Mouse (Mus musculus) splenic B cell, adult 2 months (primary cell): ENCODE data around the gene Scp2d1.
"Not testable (repeated sequence)": the region's sequence is repeated elsewhere in the genome, so short reads cannot be mapped to it uniquely, and the experiment has no call there.

Experiments used
- DNase-seq: peaks from one replicate; pipeline ENCODE4 v3.0.0-alpha.2; 2011; ENCODE audit warnings: low read depth, low spot score
- H3K27me3 ChIP-seq: 2 replicates; pipeline ENCODE4 v1.6.1; 2012; ENCODE audit warnings: mild to moderate bottlenecking, low read length, moderate library complexity, mixed read lengths; ENCODE audit not compliant: control insufficient read depth, poor library complexity, insufficient read depth, severe bottlenecking
- H3K36me3 ChIP-seq: 2 replicates; pipeline ENCODE4 v1.6.1; 2012; ENCODE audit warnings: mild to moderate bottlenecking, low read length, moderate library complexity, mixed read lengths; ENCODE audit not compliant: control insufficient read depth, poor library complexity, insufficient read depth, severe bottlenecking

Gene Scp2d1

GRCm38 (mm10) chr2:144823356-144823755 is at the start of gene Scp2d1:
Gene Scp2d1, plus strand, starts transcription at chr2:144823656.
- not testable (repeated sequence) for H3K27me3 ChIP-seq, DNase-seq, H3K36me3 ChIP-seq

DNA sequence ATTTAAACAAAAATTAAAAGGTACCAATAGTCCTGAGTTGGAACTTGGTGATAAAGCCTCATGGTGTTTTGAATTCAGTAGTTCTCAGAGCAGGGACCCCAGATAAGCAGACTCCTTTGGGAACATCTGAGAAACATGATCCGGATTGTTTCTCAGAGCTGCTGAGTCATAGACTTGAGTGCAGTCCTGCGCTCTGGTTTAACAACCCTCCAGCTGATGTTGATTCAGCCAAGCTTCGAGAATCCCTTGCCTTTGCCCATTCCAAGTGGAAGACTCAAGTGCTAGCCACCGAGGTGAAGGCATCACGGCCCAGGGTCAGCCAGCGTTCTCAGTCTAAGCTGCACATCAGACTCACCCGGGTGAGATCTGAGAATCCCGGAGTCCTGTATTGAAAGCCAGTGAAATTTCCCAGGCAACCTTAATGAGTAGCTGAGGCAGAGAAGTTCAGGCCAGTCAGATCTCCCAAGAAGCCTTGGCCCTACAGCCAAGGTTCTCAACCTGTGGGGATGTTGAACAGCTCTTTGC is 48.8 kb upstream of the Scp2d1 start:
- H3K27me3 ChIP-seq, result no peaks in the 10 kb centered on the region
- no peak for DNase-seq
- H3K36me3 ChIP-seq, result no peaks in the 10 kb centered on the region

DNA sequence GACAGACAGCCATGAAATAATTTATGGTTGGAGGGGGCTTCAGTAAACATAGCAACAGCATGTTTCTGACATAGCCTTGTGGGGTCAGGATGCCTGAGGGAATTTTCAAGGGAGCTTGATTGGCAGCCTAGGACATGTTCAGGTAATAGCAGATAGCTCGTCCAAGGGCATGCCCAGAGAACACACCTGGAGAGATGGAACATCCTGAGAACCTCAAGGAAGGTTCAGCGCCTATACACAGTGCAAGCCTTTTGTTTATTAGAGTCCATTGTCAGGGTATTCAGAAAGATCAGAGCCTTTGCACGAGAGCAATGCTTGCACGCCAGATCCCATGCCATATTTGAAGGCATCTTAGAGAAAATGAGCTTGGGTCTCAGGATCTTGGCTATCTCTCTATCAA is 47.8 kb upstream of the Scp2d1 start:
- H3K36me3 ChIP-seq, result no peaks in the 10 kb centered on the region
- no peak for DNase-seq
- no peaks in the 10 kb centered on the region for H3K27me3 ChIP-seq

- no peak for DNase-seq
- Histone ChIP-seq H3K36me3 (no peaks in the 10 kb centered on the region), H3K27me3 (no peaks in the 10 kb centered on the region)
Observed at GRCm38 (mm10) chr2:144779263-144779662, 44.2 kb upstream of the Scp2d1 start.

GRCm38 (mm10) chr2:144780731-144781130 is 42.7 kb upstream of the Scp2d1 start:
- DNase-seq, result no peak
- Histone ChIP-seq H3K27me3 (no peaks in the 10 kb centered on the region), H3K36me3 (no peaks in the 10 kb centered on the region)

- no peak for DNase-seq
- H3K36me3 ChIP-seq, result no peaks in the 10 kb centered on the region
- no peaks in the 10 kb centered on the region for H3K27me3 ChIP-seq
Observed at GRCm38 (mm10) chr2:144781871-144782270, 41.6 kb upstream of the Scp2d1 start.

GRCm38 (mm10) chr2:144782481-144782880 is 41.0 kb upstream of the Scp2d1 start:
- Histone ChIP-seq H3K36me3 (no peaks in the 10 kb centered on the region), H3K27me3 (no peaks in the 10 kb centered on the region)
- no peak for DNase-seq

- H3K27me3 ChIP-seq, result no peaks in the 10 kb centered on the region
- no peaks in the 10 kb centered on the region for H3K36me3 ChIP-seq
- no peak for DNase-seq
Observed at GRCm38 (mm10) chr2:144783190-144783589, 40.3 kb upstream of the Scp2d1 start.

- DNase-seq, result no peak
- Histone ChIP-seq H3K36me3 (no peaks in the 10 kb centered on the region), H3K27me3 (no peaks in the 10 kb centered on the region)
Observed at GRCm38 (mm10) chr2:144783831-144784230, 39.6 kb upstream of the Scp2d1 start.

- no peak for DNase-seq
- Histone ChIP-seq H3K27me3 (no peaks in the 10 kb centered on the region), H3K36me3 (no peaks in the 10 kb centered on the region)
Observed at GRCm38 (mm10) chr2:144791671-144792294, 31.7 kb upstream of the Scp2d1 start.

DNA sequence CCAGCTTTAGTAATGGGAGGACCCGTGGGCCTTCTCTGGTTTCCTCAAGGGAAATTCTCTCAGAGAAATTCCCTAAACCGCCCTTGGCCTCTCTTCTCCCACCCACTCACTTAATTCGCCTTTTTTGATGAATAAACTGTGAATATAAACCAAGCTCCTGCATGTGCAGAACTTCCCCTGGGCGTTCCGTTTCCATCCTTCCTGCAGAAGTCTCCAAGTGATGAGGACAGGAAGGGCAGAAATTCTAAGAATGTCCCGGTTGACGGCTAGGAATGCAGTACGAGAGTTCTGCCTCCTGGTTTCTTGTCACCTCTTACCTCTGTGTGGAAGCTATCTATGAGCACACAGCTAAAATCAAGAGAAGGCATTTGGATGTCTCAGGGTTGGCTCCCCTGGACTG is 25.9 kb upstream of the Scp2d1 start:
- no peak for DNase-seq
- Histone ChIP-seq H3K27me3 (no peaks in the 10 kb centered on the region), H3K36me3 (no peaks in the 10 kb centered on the region)

- H3K36me3 ChIP-seq, result no peaks in the 10 kb centered on the region
- no peak for DNase-seq
- no peaks in the 10 kb centered on the region for H3K27me3 ChIP-seq
Observed at GRCm38 (mm10) chr2:144807766-144808754, 15.4 kb upstream of the Scp2d1 start.

DNA sequence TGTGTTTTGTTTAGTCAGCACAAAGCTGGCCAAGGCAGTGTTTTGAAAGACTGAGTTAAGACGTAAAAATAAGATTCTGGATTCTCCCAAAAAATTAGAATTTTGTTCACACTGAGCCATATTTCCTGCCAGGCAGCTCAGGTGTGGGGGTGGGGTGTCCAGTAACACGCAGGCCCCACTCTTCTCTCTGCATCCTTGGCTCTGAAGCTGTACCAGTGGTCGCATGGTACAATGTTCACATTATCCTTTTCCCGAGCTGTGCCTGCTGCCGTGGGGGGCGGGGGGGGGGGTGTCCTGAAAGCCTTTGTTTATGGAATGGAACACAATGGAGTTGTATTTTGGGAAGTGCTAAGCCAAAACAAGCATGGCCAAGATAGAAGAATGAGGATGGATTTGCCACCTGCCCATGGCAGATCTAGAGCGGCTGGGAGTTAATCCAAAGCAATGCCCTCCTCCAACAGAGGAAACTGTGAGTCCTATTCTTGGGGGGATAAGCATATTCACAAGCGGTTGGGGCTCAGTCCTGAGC is 5.1 kb downstream of the Scp2d1 start:
- no peaks in the 10 kb centered on the region for H3K36me3 ChIP-seq
- no peaks in the 10 kb centered on the region for H3K27me3 ChIP-seq
- DNase-seq, result no peak

GRCm38 (mm10) chr2:144836667-144837311 is 13.3 kb downstream of the Scp2d1 start:
- no peak for DNase-seq
- Histone ChIP-seq H3K36me3 (no peaks in the 10 kb centered on the region), H3K27me3 (no peaks in the 10 kb centered on the region)
